Mouse (Mus musculus) c-Kit-negative CD71-positive TER-119-positive erythroid progenitor cells, embryonic 14.5 days (primary cell): ENCODE measurements around the gene Foxn3.

Experiments
- DNase-seq: peaks from one replicate; pipeline ENCODE4 v3.0.0-alpha.2; 2013; ENCODE audit warnings: low read depth, low spot score

The Foxn3 gene

DNA sequence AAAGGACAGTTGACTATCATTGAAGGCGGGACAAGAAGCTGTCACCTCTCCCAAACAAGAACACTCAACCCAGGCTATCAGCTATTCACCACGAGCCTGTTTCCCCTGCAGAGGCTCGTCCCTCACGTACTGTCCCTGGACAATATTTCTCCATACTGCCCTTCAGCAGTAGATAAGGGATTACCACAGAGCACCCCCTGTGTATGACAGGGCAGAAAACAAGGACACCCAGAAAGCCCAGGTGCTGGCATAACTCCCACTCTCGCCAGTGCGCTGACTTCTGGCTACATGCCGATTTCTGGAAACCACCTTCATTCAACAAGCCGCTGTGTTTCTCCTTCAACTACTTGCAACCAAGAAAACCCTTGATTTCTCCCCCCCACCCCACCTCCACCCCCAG, 306.4 kb downstream of the Foxn3 start:
- no peak for DNase-seq

DNA sequence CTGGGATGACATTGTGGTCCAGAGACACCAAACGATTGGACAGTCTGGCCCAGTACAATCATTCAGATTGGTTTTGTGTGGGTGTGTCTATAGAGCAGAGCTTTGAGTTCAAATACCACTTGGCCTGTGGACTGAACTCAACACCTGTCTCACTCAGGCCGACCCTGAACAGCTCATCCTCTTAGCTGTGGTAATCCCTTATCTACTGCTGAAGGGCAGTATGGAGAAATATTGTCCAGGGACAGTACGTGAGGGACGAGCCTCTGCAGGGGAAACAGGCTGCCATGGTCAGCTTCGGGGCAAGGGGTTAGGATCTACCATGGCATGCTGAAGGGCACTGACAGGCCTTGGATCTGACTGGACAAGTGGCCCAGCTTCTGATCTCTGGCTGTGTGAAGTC, 306.9 kb downstream of the Foxn3 start:
- DNase-seq, result no peak

DNA sequence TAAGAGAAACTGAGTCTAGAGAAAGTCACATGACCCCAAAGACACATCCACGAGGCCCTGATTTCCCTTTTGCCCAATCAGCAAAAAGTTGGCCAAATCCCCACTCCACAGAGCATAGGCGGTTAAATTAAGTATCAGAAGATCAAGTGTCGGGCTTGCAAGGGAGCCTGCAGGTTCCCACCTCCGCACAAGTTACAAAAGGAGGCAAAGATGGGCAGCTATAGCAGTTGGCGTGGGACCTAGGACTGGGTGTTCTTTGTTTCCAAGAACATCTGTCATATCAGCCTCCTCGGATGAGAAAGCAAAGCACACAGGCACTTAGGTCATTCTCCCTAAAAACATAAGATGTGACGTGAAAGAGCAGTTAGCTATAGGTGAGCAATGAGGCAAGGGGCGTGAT, 308.9 kb downstream of the Foxn3 start:
- DNase-seq, result no peak

GRCm38 (mm10) chr12:99253562-99253961, 309.8 kb downstream of the Foxn3 start:
- DNase-seq, result no peak

GRCm38 (mm10) chr12:99248606-99249005, 314.8 kb downstream of the Foxn3 start:
- no peak for DNase-seq

- no peak for DNase-seq
These were observed 315.4 kb downstream of the Foxn3 start for GRCm38 (mm10) chr12:99247939-99248338.

DNA sequence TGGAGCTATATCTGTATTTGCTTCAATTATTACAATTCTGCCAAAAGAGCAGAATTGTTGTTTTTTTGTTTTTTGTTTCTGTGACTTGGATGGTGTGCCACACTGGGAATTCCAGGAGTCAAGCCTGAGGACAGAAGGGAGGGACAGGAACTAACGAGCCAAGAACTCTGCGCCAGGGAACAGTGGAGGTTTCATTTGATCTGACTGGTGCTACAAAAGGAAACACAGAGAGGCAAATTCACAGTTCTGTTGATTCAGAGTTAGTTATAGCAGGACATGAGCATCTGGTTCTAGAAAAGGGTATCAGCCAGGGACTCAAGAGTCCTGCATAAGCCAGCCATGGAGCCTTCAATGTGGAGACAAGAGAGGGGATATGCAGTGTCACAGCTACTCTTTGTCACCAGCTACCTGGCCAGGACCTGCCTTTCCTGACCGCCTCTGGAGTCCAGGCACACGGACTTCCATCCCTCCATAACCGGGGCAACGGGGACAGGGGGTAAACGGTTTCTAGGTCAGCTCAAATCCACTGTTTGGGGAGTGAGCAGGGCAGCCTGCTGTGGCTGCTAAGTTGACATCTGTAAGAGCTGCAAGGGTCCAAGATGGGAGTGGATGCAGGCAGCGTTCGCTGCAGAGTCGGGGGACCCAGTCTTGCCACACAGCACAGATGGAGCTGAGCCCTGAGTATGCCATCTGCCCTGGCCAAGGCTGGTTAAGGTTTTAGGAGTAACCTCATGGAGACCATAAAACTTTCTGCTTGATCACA, 316.2 kb downstream of the Foxn3 start:
- DNase-seq, result no peak

DNA sequence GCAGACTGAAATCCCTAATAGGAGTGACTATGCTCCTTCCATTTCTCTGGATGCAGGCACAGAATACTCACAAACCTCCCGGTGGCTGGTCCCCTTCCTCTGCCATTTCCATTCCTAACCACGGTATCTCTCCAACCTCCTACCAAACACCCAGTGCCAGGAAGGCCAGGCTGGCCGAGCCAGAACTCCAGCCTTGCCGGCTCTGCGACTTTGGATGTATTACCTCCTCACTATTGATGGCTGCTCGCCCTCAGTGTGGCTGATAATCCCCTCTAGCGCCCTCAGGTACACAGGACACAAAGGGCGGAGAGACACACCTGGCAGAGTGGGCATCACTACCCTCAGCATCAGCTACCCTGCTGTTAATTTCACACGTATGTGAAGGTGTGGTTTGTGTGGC, 318.7 kb downstream of the Foxn3 start:
- DNase-seq, result no peak

DNA sequence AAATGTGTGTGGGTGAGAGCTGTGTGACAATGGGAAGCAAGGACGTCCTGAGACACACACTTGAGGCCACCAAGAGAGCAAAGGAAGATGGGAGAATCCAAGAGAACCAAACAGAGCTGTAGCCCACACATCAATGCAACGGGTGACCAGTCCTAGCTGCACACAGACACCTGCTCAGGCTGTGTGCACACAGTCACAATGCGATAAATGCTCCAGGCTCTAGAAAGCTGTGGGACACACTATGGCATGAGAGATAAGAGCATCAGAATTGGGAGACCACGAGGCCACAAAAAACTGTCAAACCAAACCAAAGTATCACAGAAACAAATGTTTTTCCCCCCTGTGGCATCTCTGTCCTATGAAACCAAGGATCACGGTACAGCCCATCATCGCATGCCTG, 319.1 kb downstream of the Foxn3 start:
- DNase-seq, result no peak

DNA sequence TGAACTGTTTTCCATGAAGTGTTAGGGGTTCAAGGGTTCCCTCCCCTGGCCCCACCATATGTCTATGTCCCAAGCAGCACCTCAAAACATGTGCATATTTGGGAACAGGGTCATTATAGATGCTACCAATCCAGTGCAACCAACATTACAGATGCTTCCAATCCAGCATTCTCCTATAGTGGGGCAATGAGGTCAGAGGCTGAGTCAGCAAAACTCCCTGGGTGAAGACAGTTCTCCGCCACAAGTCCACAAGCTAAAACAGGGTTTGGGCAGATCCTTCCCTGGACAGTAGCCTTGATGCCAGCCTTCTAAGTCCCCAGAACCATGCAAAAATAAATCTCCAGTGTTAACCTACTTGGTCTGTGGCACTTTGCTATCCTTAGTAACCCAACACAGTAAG, 320.1 kb downstream of the Foxn3 start:
- no peak for DNase-seq

DNA sequence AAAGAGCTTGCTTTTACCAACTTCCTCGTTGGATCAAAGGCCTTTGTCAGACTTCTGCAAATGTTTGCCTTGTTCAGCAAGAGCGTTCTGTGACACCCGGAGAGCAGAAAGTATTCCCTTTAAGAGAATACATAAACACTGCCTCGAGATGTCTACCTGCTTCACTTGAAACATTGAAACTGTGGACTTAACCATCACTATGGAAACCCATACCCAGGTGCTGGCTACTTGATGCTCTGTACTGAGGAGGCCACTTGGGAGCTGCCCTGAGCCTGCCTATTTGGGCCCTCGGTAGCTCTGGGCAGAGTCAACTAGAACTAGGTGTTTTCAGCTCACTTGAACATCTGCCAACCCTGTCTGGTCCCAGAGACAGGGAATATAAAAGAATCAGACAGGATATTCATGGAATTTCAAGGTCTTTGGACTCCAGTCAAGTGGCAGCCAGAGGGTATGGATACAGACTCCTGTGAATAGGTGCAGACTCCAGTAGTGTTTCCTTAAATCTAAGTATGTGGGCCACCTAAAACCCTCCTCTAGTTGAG, 323.1 kb downstream of the Foxn3 start:
- no peak for DNase-seq

DNA sequence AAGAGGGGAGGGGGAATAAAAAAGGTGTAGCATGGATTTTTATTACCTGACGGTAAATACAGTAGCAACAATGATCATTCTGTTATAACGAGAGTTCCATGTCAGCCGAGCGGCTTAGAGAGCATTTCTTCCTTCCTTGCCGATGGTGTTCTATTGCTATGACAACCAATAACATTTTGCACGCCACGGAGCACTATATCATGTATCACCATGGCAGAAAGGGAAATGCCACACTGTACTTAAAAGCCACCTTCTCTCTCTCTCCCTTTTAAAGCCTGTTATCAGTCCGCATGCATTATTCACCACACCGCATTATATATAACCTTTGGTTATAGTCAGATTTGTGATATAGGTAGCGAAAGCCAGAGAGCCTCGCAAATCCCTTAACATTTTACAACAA, 323.6 kb downstream of the Foxn3 start:
- DNase-seq, result no peak

DNA sequence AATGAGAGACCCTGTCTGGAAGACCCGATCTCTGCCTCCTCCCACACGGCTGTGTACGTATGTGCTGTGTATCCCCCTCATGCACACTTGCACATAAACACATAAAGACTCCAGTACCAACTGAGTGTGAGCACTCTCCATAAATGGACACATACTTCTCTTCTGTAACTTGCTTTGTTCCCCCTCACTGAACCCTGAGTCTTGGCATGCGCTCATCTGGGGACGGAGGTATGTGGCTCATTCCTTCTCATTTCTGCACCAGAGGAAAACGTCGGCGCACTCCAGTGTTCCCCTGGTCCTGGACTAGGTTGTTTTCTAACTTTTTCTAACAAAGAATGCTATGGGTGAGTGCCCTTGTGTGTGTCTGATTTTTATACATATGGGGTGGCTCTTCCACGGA, 325.9 kb downstream of the Foxn3 start:
- DNase-seq, result no peak

DNA sequence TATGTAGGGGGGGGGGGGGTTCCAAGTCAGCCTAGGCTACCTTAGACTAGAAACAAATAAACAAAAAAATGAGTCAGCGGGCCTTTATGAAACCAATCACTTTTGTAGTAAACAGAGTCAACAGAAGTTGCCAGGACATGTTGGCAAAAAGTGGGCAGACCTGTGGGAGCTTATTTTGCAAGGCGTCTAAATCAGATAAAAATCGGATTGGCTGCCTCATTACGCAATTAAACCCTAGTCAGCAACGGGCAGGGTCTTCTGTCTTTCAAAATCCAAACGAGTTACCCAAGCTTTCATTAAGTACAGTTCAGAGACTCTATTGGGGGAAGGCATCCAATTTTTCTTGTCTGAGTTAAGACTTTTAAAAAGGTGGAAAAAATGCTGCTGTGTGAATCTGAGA, 329.0 kb downstream of the Foxn3 start:
- DNase-seq, result no peak

DNA sequence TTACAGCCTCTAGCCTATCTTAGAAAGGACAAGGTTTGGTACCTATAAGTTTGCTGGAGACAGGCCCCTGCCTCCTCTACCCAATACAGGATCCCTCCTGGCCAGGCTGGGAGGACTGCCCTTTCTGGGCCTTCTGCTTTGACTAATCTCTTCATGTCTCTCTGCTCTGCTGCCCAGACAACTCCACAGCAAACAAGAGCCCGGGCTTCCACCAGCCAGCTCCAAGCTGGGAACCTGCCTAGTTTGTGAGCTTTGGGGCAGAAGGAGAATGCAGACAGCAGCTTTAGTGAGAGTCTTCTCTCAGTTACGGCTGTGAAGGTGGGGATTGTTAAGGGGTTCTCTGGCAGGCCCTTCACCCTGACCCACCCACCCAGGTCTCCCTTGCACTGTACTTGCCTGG, 330.0 kb downstream of the Foxn3 start:
- no peak for DNase-seq

- no peak for DNase-seq
These were observed 330.9 kb downstream of the Foxn3 start for GRCm38 (mm10) chr12:99232478-99232877.

DNA sequence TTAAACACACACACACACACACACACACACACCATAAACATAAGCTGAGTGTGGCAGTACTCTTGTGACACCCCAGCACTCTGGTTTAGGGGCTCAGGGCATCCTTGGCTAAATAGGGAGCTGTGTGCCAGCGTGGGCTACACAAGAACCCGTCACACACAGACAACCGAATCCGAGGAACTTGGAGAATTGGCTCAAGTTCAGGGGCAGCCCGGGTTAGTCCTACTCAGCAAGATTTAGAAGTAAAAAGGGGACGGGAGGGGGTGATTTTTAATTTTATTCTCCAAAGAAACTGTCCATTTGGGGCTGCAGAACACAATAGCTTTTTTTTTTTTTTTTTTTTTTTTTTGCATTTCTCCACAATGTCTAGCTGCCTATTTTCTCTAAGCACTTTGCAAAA, 332.1 kb downstream of the Foxn3 start:
- DNase-seq, result no peak

- DNase-seq, result no peak
These were observed 332.7 kb downstream of the Foxn3 start for GRCm38 (mm10) chr12:99230783-99231048.

GRCm38 (mm10) chr12:99229973-99230782, 333.2 kb downstream of the Foxn3 start:
- no peak for DNase-seq

DNA sequence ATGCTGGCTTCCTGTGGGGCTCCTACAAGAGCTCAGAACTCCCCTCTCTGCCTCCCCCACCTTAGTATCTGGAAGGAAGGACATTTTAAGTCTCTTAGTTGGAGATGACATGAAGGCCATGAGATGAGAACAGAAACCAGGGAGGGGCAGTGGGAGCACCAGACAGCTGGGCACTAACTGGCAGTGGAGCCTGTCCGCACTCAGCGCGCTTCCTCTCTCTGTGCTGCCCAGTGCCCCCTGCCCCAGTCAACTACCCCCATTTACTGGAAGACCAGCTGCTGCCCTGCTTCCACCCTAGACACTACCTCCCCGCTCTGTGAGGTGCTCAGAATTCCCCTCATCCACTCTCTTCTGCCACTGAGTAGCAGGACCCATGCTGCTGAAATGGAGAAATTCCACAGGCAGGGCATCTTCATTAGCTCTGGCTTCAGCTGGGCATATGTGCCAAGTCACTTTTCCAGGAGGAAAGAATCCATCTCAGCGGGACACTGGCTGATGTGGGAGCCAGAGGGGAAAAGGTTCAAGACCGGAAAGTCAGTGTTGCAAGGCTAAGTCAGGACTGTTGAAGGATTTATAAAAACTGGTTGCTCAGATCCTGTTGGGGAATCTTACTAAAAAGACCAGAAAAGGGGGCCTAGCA, 335.9 kb downstream of the Foxn3 start:
- DNase-seq, result no peak

- no peak for DNase-seq
These were observed 338.3 kb downstream of the Foxn3 start for GRCm38 (mm10) chr12:99224863-99225603.
